Mouse (Mus musculus) testis, adult 2 months (tissue): Measurements from ENCODE around the gene Rpl18a. TPM values are rescaled to one million over a fixed set of nuclear protein-coding genes. Genes with fewer than 3 reads are reported as not detected.

ENCODE experiments used
- H3K27ac ChIP-seq: fragments of 200-500 bp; 2 replicates; pipeline ENCODE4 v1.5.1; 2012; ENCODE audit warnings: low read depth, low read length; ENCODE audit not compliant: control insufficient read depth, insufficient read depth
- H3K27me3 ChIP-seq: fragments of 200-500 bp; 2 replicates; pipeline ENCODE4 v1.6.1; 2012; ENCODE audit warnings: mild to moderate bottlenecking, low read length, moderate library complexity; ENCODE audit not compliant: control insufficient read depth, insufficient read depth
- H3K36me3 ChIP-seq: fragments of 200-500 bp; 2 replicates; pipeline ENCODE4 v1.6.1; 2012; ENCODE audit warnings: mild to moderate bottlenecking, low read length; ENCODE audit not compliant: control insufficient read depth, insufficient read depth
- H3K4me1 ChIP-seq: fragments of 200-500 bp; 2 replicates; pipeline ENCODE4 v1.6.1; 2012; ENCODE audit warnings: low read length; ENCODE audit not compliant: control insufficient read depth, insufficient read depth
- H3K4me3 ChIP-seq: fragments of 200-500 bp; 2 replicates; pipeline ENCODE4 v1.5.1; 2012; ENCODE audit warnings: low read depth, mild to moderate bottlenecking, low read length, moderate library complexity, mixed read lengths; ENCODE audit not compliant: control insufficient read depth
- CTCF ChIP-seq: fragments of 200-500 bp; IDR thresholded peaks from 2 replicates; pipeline ENCODE4 v1.5.1; 2012; ENCODE audit warnings: low read depth, mild to moderate bottlenecking, inconsistent platforms, low read length, moderate library complexity; ENCODE audit not compliant: control insufficient read depth, insufficient read depth, insufficient replicate concordance
- POLR2A ChIP-seq: fragments of 200-500 bp; IDR thresholded peaks from 2 replicates; pipeline ENCODE4 v1.6.1; 2012; ENCODE audit warnings: low read depth, mild to moderate bottlenecking, inconsistent platforms, low read length, moderate library complexity; ENCODE audit not compliant: control insufficient read depth
- polyA plus RNA-seq: library from polyadenylated mRNA; depleted of rRNA; stranded (reverse); fragments of >200 nt; gene quantifications from 2 replicates; pipeline ENCODE4 v1.2.3, GENCODE M21; 2012; rRNA removed

Gene Rpl18a
- polyA plus RNA-seq: 1,162 and 1,446 TPM in 2 replicates

- H3K27ac ChIP-seq: peak within 1 kb of the TSS; percentile 75
- H3K36me3 ChIP-seq: no peaks in the 10 kb centered on the region; the same call in 1 of the 2 replicates
- no peaks in the 10 kb centered on the region for H3K27me3 ChIP-seq
- TF ChIP-seq POLR2A (peak; percentile 98), CTCF (no peak)
- peak within 1 kb of the TSS; percentile 90 for H3K4me3 ChIP-seq
- peaks cover 14% of the 10 kb centered on the region for H3K4me1 ChIP-seq
These were observed at the start of gene Rpl18a for GRCm38 (mm10) chr8:70897021-70897680. Gene Rpl18a, minus strand, starts transcription at chr8:70897412.

- Histone ChIP-seq H3K36me3 (no peaks in the 10 kb centered on the region), H3K27me3 (no peaks in the 10 kb centered on the region), H3K4me3 (no peak overlapping the region), H3K27ac (no peak overlapping the region), H3K4me1 (no peaks in the 10 kb centered on the region)
- no peak for TF ChIP-seq POLR2A
- TF ChIP-seq CTCF: no peak
These were observed 46.0 kb upstream of the Rpl18a start for GRCm38 (mm10) chr8:70943187-70943586.

GRCm38 (mm10) chr8:70941478-70941877 lies 44.3 kb upstream of the Rpl18a start:
- Histone ChIP-seq H3K27me3 (no peaks in the 10 kb centered on the region), H3K4me1 (no peaks in the 10 kb centered on the region), H3K4me3 (no peak overlapping the region), H3K27ac (no peak overlapping the region), H3K36me3 (no peaks in the 10 kb centered on the region)
- no peak for TF ChIP-seq CTCF
- TF ChIP-seq POLR2A: no peak

- no peak overlapping the region for H3K27ac ChIP-seq
- no peaks in the 10 kb centered on the region for H3K27me3 ChIP-seq
- no peak for TF ChIP-seq CTCF
- no peak for TF ChIP-seq POLR2A
- H3K36me3 ChIP-seq: no peaks in the 10 kb centered on the region
- H3K4me1 ChIP-seq: no peaks in the 10 kb centered on the region
- no peak overlapping the region for H3K4me3 ChIP-seq
These were observed 40.0 kb upstream of the Rpl18a start for GRCm38 (mm10) chr8:70937200-70937599.

- TF ChIP-seq POLR2A (no peak), CTCF (no peak)
- H3K36me3 ChIP-seq: no peaks in the 10 kb centered on the region
These were observed 37.6 kb upstream of the Rpl18a start for GRCm38 (mm10) chr8:70934786-70935185.

GRCm38 (mm10) chr8:70933036-70933435 lies 35.8 kb upstream of the Rpl18a start:
- no peaks in the 10 kb centered on the region for H3K36me3 ChIP-seq
- H3K4me1 ChIP-seq: no peaks in the 10 kb centered on the region
- no peak overlapping the region for H3K4me3 ChIP-seq
- no peaks in the 10 kb centered on the region for H3K27me3 ChIP-seq
- TF ChIP-seq CTCF: no peak
- no peak overlapping the region for H3K27ac ChIP-seq

More at GRCm38 (mm10) chr8:70934786-70935185, 37.6 kb upstream of the Rpl18a start:
- no peak overlapping the region for H3K4me3 ChIP-seq
- H3K27me3 ChIP-seq: no peaks in the 10 kb centered on the region
- no peak overlapping the region for H3K27ac ChIP-seq
- no peaks in the 10 kb centered on the region for H3K4me1 ChIP-seq

- H3K4me3 ChIP-seq: no peak overlapping the region
- TF ChIP-seq CTCF: no peak
- H3K27ac ChIP-seq: no peak overlapping the region
- H3K36me3 ChIP-seq: no peaks in the 10 kb centered on the region
- no peaks in the 10 kb centered on the region for H3K4me1 ChIP-seq
- no peaks in the 10 kb centered on the region for H3K27me3 ChIP-seq
These were observed 34.5 kb upstream of the Rpl18a start for GRCm38 (mm10) chr8:70931731-70932130.
